Mouse (Mus musculus) limb, embryonic 13.5 days (tissue): Measurements from ENCODE around the gene Rfx1. TPM values are rescaled to one million over a fixed set of nuclear protein-coding genes. Genes with fewer than 3 reads are reported as not detected.

Source experiments
- ATAC-seq: fragments of 200-750 bp; cut with Nextera tagmentation; 2 replicates; pipeline ENCODE4 v1.8.0; 2017; ENCODE audit warnings: low read depth, moderate number of reproducible peaks, moderate TSS enrichment; ENCODE audit not compliant: low FRiP score
- H3K27ac ChIP-seq: fragments of 300-500 bp; sonication (generic); 2 replicates; pipeline ENCODE4 v1.5.1; 2015; ENCODE audit warnings: inconsistent platforms, mild to moderate bottlenecking, moderate library complexity
- H3K27me3 ChIP-seq: fragments of 300-500 bp; sonication (generic); 2 replicates; pipeline ENCODE4 v1.6.1; 2015; ENCODE audit warnings: mild to moderate bottlenecking, inconsistent platforms
- H3K36me3 ChIP-seq: fragments of 300-500 bp; sonication (generic); 2 replicates; pipeline ENCODE4 v1.6.1; 2015; ENCODE audit warnings: inconsistent platforms, mild to moderate bottlenecking, moderate library complexity
- H3K4me1 ChIP-seq: fragments of 300-500 bp; sonication (generic); 2 replicates; pipeline ENCODE4 v1.6.1; 2015; ENCODE audit warnings: inconsistent platforms
- H3K4me2 ChIP-seq: fragments of 300-500 bp; sonication (generic); replicated peaks from 2 replicates; pipeline ENCODE4 v1.6.1; 2015; ENCODE audit warnings: inconsistent platforms, mild to moderate bottlenecking, moderate library complexity
- H3K4me3 ChIP-seq: fragments of 300-500 bp; sonication (generic); 2 replicates; pipeline ENCODE4 v1.5.1; 2015; ENCODE audit warnings: moderate library complexity, mild to moderate bottlenecking, inconsistent platforms
- H3K9ac ChIP-seq: fragments of 300-500 bp; sonication (generic); 2 replicates; pipeline ENCODE4 v1.6.1; 2015; ENCODE audit warnings: mild to moderate bottlenecking, inconsistent platforms
- H3K9me3 ChIP-seq: fragments of 300-500 bp; sonication (generic); 2 replicates; pipeline ENCODE4 v1.6.1; 2016; ENCODE audit warnings: inconsistent platforms
- WGBS: fragments of 180-500 bp; shearing (Covaris S2); methylation state at CpG from one replicate; pipeline ENCODE4 v1.1.7; 2015; 5-methylcytosine and 5-hydroxymethylcytosine counted together
- polyA plus RNA-seq: library from polyadenylated mRNA; unstranded; fragments of >200 nt; fragmentation: Nextera tagmentation; extraction: Ambion mirVana; gene quantifications from 2 replicates; pipeline ENCODE4 v1.2.1, GENCODE M21; 2015

The Rfx1 gene
- polyA plus RNA-seq, 1 experiment from 2014 or later, result 9.5 TPM

DNA sequence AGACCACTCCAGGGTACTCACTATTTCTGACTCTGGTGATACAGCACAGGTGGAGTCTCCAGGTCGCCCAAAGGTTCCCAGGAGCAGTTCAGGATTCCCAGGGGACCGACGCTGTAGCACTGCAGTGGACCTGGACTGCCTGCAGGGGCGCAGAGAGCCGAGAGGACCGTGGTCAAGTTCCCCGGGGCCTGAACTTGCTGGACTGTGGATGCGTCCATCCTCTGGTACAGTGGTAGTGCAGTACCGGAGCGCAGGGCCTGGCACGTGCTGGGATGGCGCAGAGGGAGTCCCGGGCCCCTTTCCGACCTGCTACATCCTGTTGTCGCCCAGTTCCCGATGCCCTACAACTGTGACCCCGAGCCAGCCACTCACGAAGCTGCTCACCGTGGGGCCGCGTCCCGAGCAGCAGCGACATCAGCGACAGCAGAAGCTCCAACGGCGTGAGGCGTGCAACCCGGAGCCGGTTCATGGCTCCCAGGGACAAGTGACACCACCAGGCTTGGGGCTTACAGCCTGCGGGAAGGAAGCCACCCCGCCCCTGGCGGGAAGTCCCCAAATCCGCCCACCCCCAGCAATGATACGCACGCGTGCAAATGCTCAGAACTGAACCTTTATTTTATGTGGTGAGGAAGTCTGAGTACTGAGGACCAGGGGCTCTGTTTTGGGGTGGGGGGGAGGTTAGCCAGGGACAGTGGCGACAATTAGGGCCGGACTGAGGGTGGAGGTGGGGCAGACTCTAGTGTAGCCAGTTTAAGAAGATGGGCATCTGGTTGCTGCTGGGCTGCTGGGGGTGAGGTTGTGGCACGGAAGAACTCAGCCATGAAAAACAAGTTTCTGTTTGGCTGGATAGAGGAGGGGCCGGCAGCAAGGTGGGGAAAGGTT lies 24.3 kb upstream of the Rfx1 start, which contains the start of gene Il27ra:
TSS of gene Il27ra (minus strand) at position 524 of the 882 bp plus-strand sequence.
- peaks cover 15% of the 10 kb centered on the region for H3K4me1 ChIP-seq
- no peak; the same call in 1 of the 2 replicates for ATAC-seq
- H3K4me2 ChIP-seq, result peak within 1 kb of the TSS; percentile 76
- peak within 1 kb of the TSS; percentile 65 for H3K9ac ChIP-seq
- no peaks in the 10 kb centered on the region for H3K9me3 ChIP-seq
- H3K27me3 ChIP-seq, result peaks cover 87% of the 10 kb centered on the region
- no peak within 1 kb of the TSS for H3K27ac ChIP-seq
- 3% methylated on average over 40 of the region's 40 CpGs for WGBS
- H3K36me3 ChIP-seq, result no peaks in the 10 kb centered on the region
- peak within 1 kb of the TSS; percentile 44 for H3K4me3 ChIP-seq

DNA sequence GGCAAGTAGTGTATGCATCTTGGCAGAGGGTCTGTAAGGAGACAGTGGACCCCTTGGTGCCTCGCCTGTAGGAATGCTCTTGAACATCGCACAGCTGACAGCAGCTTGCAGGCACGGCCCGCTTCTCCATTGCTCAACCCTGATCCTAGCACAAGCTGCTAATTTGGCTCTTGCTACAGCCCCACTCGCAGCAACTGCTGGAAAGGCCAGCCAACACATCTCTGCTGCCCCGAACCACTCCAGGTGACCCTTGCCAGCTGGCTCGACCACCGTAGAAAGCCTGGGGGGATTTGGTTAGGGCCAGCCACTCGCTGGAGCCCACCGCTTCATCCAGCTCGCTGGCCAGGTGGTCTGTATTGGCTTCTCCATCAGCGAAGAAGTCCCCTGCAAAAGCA lies 23.7 kb upstream of the Rfx1 start:
- no peaks in the 10 kb centered on the region for H3K36me3 ChIP-seq
- peak overlapping the region; percentile 44 for H3K4me3 ChIP-seq
- H3K27me3 ChIP-seq, result peaks cover 84% of the 10 kb centered on the region
- H3K27ac ChIP-seq, result no peak overlapping the region
- H3K9me3 ChIP-seq, result no peaks in the 10 kb centered on the region
- no peak for ATAC-seq
- H3K4me1 ChIP-seq, result peaks cover 16% of the 10 kb centered on the region
- peak overlapping the region; percentile 76 for H3K4me2 ChIP-seq
- 27% methylated on average over 12 of the region's 12 CpGs for WGBS
- no peak overlapping the region for H3K9ac ChIP-seq

DNA sequence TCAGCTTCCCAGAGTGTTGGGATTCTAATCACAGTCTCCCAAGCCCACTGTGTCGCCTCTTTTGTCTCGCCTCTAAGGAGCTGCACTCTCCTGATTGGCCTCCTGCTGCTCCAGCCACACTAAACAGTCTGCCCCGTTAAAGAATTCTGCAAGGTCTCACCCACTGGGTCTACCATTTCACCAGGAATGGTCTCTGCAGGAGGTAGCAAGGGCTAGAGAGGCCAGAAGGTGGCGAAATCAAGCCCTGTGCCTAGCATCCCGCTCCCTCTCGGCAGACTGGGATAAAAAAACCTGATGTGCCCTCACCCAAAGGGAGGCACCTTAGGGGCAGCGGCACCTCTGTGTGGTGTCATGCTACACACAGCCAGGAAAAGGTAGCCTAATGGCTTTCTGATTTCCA lies 22.5 kb upstream of the Rfx1 start:
- no peaks in the 10 kb centered on the region for H3K9me3 ChIP-seq
- peaks cover 22% of the 10 kb centered on the region for H3K4me1 ChIP-seq
- no peaks in the 10 kb centered on the region for H3K36me3 ChIP-seq
- H3K9ac ChIP-seq, result no peak overlapping the region
- H3K4me3 ChIP-seq, result no peak overlapping the region
- H3K4me2 ChIP-seq, result no peak overlapping the region
- WGBS, result 8% methylated on average over 7 of the region's 7 CpGs
- no peak for ATAC-seq
- no peak overlapping the region for H3K27ac ChIP-seq
- H3K27me3 ChIP-seq, result peaks cover 82% of the 10 kb centered on the region

DNA sequence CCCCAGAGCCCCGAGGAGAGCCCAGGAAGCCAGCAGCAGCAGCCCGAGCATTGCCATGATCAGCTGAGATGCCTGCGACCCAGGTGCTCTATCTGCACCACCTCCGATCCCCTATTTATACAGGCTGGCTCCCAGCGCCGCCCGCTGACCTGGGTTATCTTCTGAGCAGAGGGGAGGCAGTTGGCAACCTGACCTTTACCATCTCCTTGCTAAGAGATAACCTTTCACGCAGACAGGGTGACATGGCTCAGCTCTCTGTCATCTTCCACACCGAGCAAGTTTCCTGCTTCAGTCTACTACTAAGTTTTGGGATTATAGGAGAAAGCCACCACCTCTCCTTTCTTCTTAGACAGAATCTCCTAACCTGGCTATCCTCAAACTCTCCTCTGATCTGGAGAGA lies 21.7 kb upstream of the Rfx1 start, which contains the start of gene Rln3:
TSS of gene Rln3 (minus strand) at position 101 of the 400 bp plus-strand sequence.
- peak within 1 kb of the TSS; percentile 3; the same call in 1 of the 2 replicates for H3K4me3 ChIP-seq
- H3K4me1 ChIP-seq, result peaks cover 22% of the 10 kb centered on the region
- 6% methylated on average over 9 of the region's 9 CpGs for WGBS
- no peak within 1 kb of the TSS for H3K9ac ChIP-seq
- ATAC-seq, result no peak
- H3K36me3 ChIP-seq, result no peaks in the 10 kb centered on the region
- H3K9me3 ChIP-seq, result no peaks in the 10 kb centered on the region
- no peak within 1 kb of the TSS for H3K27ac ChIP-seq
- H3K27me3 ChIP-seq, result peaks cover 74% of the 10 kb centered on the region
- H3K4me2 ChIP-seq, result peak within 1 kb of the TSS; percentile 31; the same call in 1 of the 2 replicates

DNA sequence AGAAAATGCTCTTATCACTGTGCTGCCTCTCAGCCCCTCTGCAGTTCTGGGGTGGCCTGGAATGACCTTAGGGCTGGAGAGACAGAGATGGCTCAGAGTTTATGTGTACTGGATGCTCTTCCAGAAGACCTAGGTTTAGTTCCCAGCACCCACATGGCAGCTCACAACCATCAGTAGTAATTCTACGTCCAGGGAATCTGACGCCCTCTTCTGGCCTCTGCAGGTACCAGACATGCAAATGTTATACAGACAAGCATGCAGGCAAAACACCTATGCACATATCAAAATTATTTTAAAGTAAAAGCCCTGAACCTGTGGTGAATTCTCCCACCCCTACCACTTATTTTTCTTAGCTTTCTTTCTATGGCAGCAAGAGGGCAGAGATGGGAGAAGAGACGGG lies 20.1 kb upstream of the Rfx1 start:
- Histone ChIP-seq H3K4me3 (no peak overlapping the region), H3K4me2 (no peak overlapping the region), H3K4me1 (peaks cover 22% of the 10 kb centered on the region), H3K9ac (no peak overlapping the region), H3K9me3 (no peaks in the 10 kb centered on the region), H3K36me3 (no peaks in the 10 kb centered on the region), H3K27me3 (peaks cover 58% of the 10 kb centered on the region), H3K27ac (no peak overlapping the region)
- WGBS, result 80% methylated on average over 3 of the region's 3 CpGs
- no peak for ATAC-seq

DNA sequence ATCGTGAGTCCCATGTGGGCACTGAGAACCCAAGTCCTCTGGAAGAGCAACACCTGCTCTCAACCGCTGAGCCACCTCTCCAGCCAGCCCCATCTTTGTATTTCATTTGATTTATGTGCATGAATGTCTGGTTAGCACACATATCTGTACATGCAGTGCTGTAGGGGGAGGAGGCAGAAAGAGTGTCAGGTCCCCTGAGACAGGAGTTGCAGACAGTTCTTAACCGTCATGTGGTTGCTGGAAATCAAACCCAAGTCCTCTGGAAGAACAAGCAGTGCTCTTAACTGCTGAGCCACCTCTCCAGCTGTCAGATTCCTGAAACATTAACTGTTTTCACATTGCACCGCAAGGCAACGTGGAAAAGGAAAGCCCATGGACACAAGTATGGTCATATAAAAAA lies 18.5 kb upstream of the Rfx1 start:
- Histone ChIP-seq H3K4me2 (no peak overlapping the region), H3K27ac (no peak overlapping the region), H3K9me3 (no peaks in the 10 kb centered on the region), H3K9ac (no peak overlapping the region), H3K4me3 (no peak overlapping the region), H3K4me1 (peaks cover 9% of the 10 kb centered on the region; the same call in 1 of the 2 replicates), H3K36me3 (no peaks in the 10 kb centered on the region), H3K27me3 (peaks cover 41% of the 10 kb centered on the region)
- ATAC-seq, result no peak; the same call in 1 of the 2 replicates
- 50% methylated on average over 5 of the region's 5 CpGs for WGBS

DNA sequence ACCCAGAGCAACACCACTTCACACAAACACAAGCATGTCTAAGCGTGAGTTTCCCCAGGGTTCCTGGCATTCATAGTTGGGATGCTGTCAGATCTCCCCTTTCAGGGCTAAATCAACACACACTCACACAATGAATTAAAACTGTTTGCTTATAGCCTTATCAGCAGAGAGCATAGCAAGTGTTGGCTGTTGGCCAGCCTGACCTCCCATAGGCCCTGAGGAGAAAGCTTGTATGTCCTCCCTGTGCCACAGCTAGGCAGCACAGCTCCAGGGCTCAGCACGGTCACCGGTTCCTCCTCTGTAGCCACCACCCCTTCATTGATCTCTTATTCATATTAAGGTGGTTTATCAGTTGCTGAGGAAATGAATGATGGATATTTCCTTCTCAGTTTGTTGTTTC lies 13.9 kb upstream of the Rfx1 start:
- Histone ChIP-seq H3K36me3 (no peaks in the 10 kb centered on the region), H3K27me3 (peaks cover 6% of the 10 kb centered on the region), H3K27ac (no peak overlapping the region), H3K9me3 (0 out of 2 replicates have a peak, but pooled peaks cover 4% of the 10 kb centered on the region), H3K4me2 (no peak overlapping the region), H3K4me1 (0 out of 2 replicates have a peak, but pooled peaks cover 7% of the 10 kb centered on the region), H3K9ac (no peak overlapping the region), H3K4me3 (no peak overlapping the region)
- WGBS, result 88% methylated on average over 3 of the region's 3 CpGs
- ATAC-seq, result no peak

DNA sequence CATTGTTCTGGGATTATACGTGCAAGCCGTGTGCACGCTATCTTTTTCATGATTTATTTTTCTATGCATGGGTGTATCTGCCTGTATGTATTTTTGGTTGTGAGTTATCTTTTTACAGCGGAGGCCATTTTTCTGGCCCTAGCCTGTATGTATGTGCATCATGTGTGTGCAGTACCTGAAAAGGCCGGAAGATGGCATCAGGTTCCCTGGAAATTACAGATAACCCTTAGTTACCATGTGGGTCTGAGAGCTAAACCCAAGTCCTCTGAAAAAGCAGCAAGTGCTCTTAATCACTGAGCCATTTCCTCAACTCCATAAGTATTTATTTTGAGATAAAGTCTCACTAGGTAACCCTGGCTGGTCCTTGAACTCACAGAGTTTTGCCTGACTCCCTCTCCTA lies 13.4 kb upstream of the Rfx1 start:
- Histone ChIP-seq H3K36me3 (no peaks in the 10 kb centered on the region), H3K4me3 (no peak overlapping the region), H3K9ac (no peak overlapping the region), H3K4me2 (no peak overlapping the region), H3K27ac (no peak overlapping the region), H3K9me3 (0 out of 2 replicates have a peak, but pooled peaks cover 4% of the 10 kb centered on the region), H3K27me3 (peaks cover 3% of the 10 kb centered on the region), H3K4me1 (0 out of 2 replicates have a peak, but pooled peaks cover 3% of the 10 kb centered on the region)
- 93% methylated on average over 5 of the region's 5 CpGs for WGBS
- ATAC-seq, result no peak

DNA sequence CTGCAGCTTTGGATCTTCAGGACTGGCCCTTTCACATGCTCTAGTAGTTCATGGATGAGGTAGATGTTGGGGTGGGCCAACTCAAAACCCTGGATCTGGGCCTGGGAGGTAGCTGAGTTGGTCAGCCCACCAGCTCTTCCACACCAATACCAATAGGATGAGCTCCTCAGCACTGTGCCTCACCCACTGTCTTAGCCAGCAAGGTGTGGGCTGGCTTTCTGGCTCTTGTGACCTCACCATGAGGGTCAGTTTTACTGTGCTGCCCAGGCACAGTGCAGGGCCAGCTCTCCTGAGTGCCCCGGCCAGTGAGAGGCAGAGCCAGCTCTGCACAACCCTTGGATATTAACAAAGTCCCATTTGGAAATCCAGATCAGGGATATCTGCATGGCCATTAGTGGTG lies 8.8 kb upstream of the Rfx1 start:
- Histone ChIP-seq H3K27me3 (no peaks in the 10 kb centered on the region), H3K4me3 (no peak overlapping the region), H3K27ac (no peak overlapping the region), H3K4me2 (no peak overlapping the region), H3K4me1 (no peaks in the 10 kb centered on the region), H3K9me3 (0 out of 2 replicates have a peak, but pooled peaks cover 4% of the 10 kb centered on the region), H3K36me3 (no peaks in the 10 kb centered on the region), H3K9ac (no peak overlapping the region)
- no peak for ATAC-seq
- 91% methylated on average over 1 of the region's 1 CpGs for WGBS

DNA sequence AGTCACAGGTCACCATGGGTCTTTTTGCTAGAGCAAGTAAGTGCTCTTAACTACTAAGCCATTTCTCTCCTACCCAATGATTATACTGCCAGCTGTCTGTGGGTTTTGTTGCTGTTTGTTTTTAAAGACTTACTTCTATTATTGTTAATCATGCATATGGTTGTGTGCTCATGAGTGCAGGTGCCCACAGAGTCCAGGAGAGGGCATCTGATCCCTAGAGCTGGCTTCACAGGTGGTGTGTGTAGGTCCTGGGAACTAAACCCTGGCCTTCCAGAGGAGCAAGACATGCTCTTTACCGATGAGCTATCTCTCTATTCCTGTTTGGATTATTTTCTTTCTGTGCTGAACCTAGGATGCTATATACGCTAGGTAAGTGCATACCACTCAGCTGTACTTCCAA lies 7.4 kb upstream of the Rfx1 start:
- no peak overlapping the region for H3K4me3 ChIP-seq
- H3K27me3 ChIP-seq, result no peaks in the 10 kb centered on the region
- H3K4me2 ChIP-seq, result no peak overlapping the region
- no peaks in the 10 kb centered on the region for H3K36me3 ChIP-seq
- 0 out of 2 replicates have a peak, but pooled peaks cover 4% of the 10 kb centered on the region for H3K9me3 ChIP-seq
- no peak overlapping the region for H3K9ac ChIP-seq
- ATAC-seq, result no peak
- no peak overlapping the region for H3K27ac ChIP-seq
- 94% methylated on average over 2 of the region's 2 CpGs for WGBS
- no peaks in the 10 kb centered on the region for H3K4me1 ChIP-seq

DNA sequence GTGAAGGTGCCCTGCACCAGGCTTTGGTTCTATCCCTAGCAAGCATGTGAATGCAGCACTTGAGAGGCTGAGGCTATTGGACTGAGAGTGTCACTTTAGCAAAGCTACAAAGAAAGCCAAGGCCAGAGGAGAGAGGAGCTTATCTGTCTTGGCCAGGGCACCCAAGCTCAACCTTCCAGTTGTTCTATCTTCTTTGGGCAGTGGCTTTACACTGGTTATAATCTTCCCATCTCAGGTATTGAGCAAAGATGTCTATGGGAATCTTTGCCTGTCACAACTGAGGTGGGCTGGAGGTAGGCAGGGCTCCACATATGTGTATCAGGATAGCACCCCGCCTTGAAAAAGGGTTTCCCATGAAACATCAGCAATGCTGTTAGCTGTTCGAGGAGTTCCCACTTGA lies 6.4 kb upstream of the Rfx1 start:
- WGBS, result 88% methylated on average over 2 of the region's 2 CpGs

DNA sequence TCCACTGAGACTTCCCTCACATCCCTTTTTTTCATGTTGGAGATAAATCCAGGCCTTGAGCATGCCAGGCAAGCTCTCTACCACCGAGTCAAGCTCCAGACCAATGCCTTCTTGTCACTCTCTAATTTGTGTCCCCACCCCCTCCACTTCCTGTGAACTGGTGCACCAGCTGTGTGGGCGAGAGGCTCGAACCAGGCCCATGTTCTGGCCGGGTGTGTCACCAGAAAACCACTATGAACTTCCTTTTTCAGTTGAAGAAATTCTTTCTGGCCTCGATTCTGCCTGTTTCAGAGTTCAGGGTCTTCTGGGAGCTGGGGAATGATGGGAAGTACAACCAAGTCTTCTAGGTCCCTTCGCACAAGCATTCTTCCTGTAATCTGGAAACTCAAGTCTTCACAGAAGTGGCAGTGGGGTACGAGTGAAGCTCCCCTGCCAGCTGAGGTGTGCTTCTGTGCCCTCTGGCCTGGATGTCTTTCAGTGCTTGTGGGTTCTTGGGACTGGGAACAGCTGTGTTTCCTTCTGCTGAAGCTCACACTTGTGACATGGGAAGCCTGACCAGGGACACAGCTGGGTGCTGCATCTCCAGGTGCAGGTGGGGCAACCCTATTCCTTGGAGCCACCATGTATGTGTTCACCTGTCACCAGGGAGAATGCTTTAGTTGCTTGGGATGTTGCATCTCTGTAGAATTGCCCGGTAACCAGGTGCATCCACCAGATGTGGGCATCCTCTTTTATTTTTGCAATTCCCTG lies 2.6 kb upstream of the Rfx1 start:
- Histone ChIP-seq H3K27ac (no peak overlapping the region), H3K27me3 (no peaks in the 10 kb centered on the region), H3K4me3 (no peak overlapping the region), H3K4me1 (peaks cover 21% of the 10 kb centered on the region), H3K9me3 (no peaks in the 10 kb centered on the region), H3K9ac (no peak overlapping the region), H3K4me2 (no peak overlapping the region), H3K36me3 (no peaks in the 10 kb centered on the region)
- WGBS, result 68% methylated on average over 8 of the region's 8 CpGs
- no peak for ATAC-seq

More for the DNA sequence above, 6.4 kb upstream of the Rfx1 start:
- H3K36me3 ChIP-seq, result no peaks in the 10 kb centered on the region
- no peak overlapping the region for H3K4me3 ChIP-seq
- 0 out of 2 replicates have a peak, but pooled peaks cover 4% of the 10 kb centered on the region for H3K9me3 ChIP-seq
- H3K4me2 ChIP-seq, result no peak overlapping the region
- H3K27ac ChIP-seq, result no peak overlapping the region
- no peak for ATAC-seq
- no peak overlapping the region for H3K9ac ChIP-seq
- 0 out of 2 replicates have a peak, but pooled peaks cover under 1% of the 10 kb centered on the region for H3K4me1 ChIP-seq
- H3K27me3 ChIP-seq, result no peaks in the 10 kb centered on the region
